Mouse (Mus musculus) E14TG2a.4 (cell line): ENCODE measurements around the gene Gm20517.

Source experiments
- CTCF ChIP-seq: conservative IDR thresholded peaks from 2 replicates; pipeline ENCODE4 v1.5.1; 2014; ENCODE audit warnings: low read length
- NANOG ChIP-seq: IDR thresholded peaks from 2 replicates; pipeline ENCODE4 v1.6.1; 2014; ENCODE audit warnings: borderline replicate concordance, low read length, mixed read lengths
- POU5F1 ChIP-seq: IDR thresholded peaks from 2 replicates; pipeline ENCODE4 v1.6.1; 2014; ENCODE audit warnings: low read length, borderline replicate concordance

- TF ChIP-seq CTCF = no peak
- no peak for TF ChIP-seq NANOG
- TF ChIP-seq POU5F1 = no peak
These were observed 4.7 kb downstream of the Gm20517 start for GRCm38 (mm10) chr17:47616119-47616518.
